ENCODE assay signal across 10 mouse cellular contexts in the genomic region with DNA sequence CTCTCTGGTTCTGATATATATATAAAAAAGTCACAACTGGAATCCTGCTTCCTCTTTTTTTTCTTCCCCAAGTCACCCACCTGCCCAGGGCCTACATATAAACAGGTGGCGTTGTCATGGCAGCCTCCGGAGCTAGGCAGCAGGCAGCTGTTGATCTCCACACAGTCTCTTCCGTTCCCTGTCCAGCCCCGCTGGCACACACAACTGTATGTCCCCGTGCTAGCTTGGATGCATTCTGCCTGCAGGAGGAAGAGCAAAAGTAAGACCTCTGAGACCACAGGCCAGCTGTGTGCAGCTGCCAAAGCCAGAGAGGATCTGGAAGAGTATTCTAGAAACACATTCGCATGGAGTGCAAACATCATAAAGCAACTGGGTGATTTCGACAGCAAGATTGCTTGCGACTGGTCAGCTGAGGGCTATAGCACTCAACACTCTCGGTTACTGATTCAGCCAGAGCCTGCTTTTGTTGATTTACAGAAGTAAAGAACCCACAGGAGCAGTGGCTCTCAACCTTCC.
A peak's percentile ranks its signal among the peaks of the same experiment; 100 is the strongest.
DNase-seq lines count a peak whose midpoint lies in the region; ATAC-seq lines count a peak whose summit lies in the region.
"Had no signal": no experiment of that assay in that cellular context is flagged by ENCODE, and none has a peak within 500 bp of the region (broad histone marks: within the 10 kb centered on the region; RNA-seq: fewer than 3 reads in every experiment).

No protein-coding gene starts in this region.

- no peak overlapping the region for H3K4me2 ChIP-seq in kidney, embryonic 16.5 days (replicated peaks; ENCODE audit: low read depth, low read length)
- H3K4me2 ChIP-seq in forebrain, embryonic 15.5 days (replicated peaks): no peak overlapping the region
- no peak overlapping the region for H3K4me2 ChIP-seq in midbrain, embryonic 14.5 days (ENCODE audit: low read length)
- H3K4me2 ChIP-seq: midbrain, embryonic 11.5 days had no signal

- H3K36me3 ChIP-seq in kidney, embryonic 16.5 days (ENCODE audit: insufficient read depth, low read length): no peaks in the 10 kb centered on the region
- no peaks in the 10 kb centered on the region for H3K36me3 ChIP-seq in splenic B cell, adult 2 months (ENCODE audit: control insufficient read depth, insufficient read depth, low read length, poor library complexity, severe bottlenecking)
- no peaks in the 10 kb centered on the region for H3K36me3 ChIP-seq in forebrain, embryonic 15.5 days
- no peaks in the 10 kb centered on the region for H3K36me3 ChIP-seq in midbrain, embryonic 14.5 days (ENCODE audit: control insufficient read depth, insufficient read depth, low read length)

- peak; percentile 52 for ATAC-seq in common myeloid progenitor, adult 5-6 weeks (replicated peaks; ENCODE audit: low read depth, poor library complexity, severe bottlenecking)
- ATAC-seq in kidney, embryonic 16.5 days (ENCODE audit: low FRiP score, low TSS enrichment): peak; percentile 27; the same call in 1 of the 2 replicates
- no peak for ATAC-seq in forebrain, embryonic 15.5 days (replicated peaks)
- ATAC-seq in midbrain, embryonic 14.5 days (ENCODE audit: low FRiP score, low TSS enrichment): no peak
- ATAC-seq: forebrain, embryonic 14.5 days had no signal

- H3K9ac ChIP-seq in kidney, embryonic 16.5 days (replicated peaks; ENCODE audit: low read length): no peak overlapping the region
- H3K9ac ChIP-seq in forebrain, embryonic 15.5 days (replicated peaks): no peak overlapping the region
- no peak overlapping the region for H3K9ac ChIP-seq in midbrain, embryonic 14.5 days (replicated peaks; ENCODE audit: low read length)

- no peak overlapping the region for H3K4me3 ChIP-seq in kidney, embryonic 16.5 days (ENCODE audit: low read length)
- no peak overlapping the region for H3K4me3 ChIP-seq in forebrain, embryonic 15.5 days
- no peak overlapping the region for H3K4me3 ChIP-seq in midbrain, embryonic 14.5 days (replicated peaks; ENCODE audit: low read depth, low read length)

- no peaks in the 10 kb centered on the region for H3K9me3 ChIP-seq in kidney, embryonic 16.5 days (ENCODE audit: low read length)
- no peaks in the 10 kb centered on the region for H3K9me3 ChIP-seq in forebrain, embryonic 15.5 days
- no peaks in the 10 kb centered on the region for H3K9me3 ChIP-seq in midbrain, embryonic 14.5 days (ENCODE audit: control insufficient read depth, low read length)

- 63% methylated on average over 9 of the region's 9 CpGs for WGBS in kidney, embryonic 16.5 days
- WGBS in forebrain, embryonic 15.5 days: 85% methylated on average over 9 of the region's 9 CpGs
- 79% methylated on average over 9 of the region's 9 CpGs for WGBS in midbrain, embryonic 14.5 days

- peak; percentile 3 for DNase-seq in kidney, adult 18-20 months
- DNase-seq in kidney, adult 11 months: no peak
- DNase-seq in splenic B cell, adult 2 months (ENCODE audit: low read depth, low spot score): peak; percentile 8
- DNase-seq in c-Kit-positive CD71-positive TER-119-positive erythroid progenitor cells, embryonic 14.5 days (ENCODE audit: low spot score): no peak
- DNase-seq in midbrain, embryonic 14.5 days: no peak

- H3K4me1 ChIP-seq in kidney, embryonic 16.5 days (ENCODE audit: insufficient read depth, low read length): no peaks in the 10 kb centered on the region
- peaks cover 8% of the 10 kb centered on the region; the same call in 1 of the 2 replicates for H3K4me1 ChIP-seq in forebrain, embryonic 15.5 days
- peaks cover 5% of the 10 kb centered on the region for H3K4me1 ChIP-seq in midbrain, embryonic 14.5 days (ENCODE audit: control insufficient read depth, insufficient read depth, low read length)

- H3K27ac ChIP-seq in kidney, embryonic 16.5 days (ENCODE audit: low read length): no peak overlapping the region
- H3K27ac ChIP-seq in forebrain, embryonic 15.5 days (replicated peaks): no peak overlapping the region
- H3K27ac ChIP-seq in midbrain, embryonic 14.5 days (replicated peaks; ENCODE audit: low read depth, low read length): no peak overlapping the region

- H3K27me3 ChIP-seq in kidney, embryonic 16.5 days (ENCODE audit: insufficient read depth, low read length): no peaks in the 10 kb centered on the region
- H3K27me3 ChIP-seq in splenic B cell, adult 2 months (ENCODE audit: control insufficient read depth, insufficient read depth, low read length, poor library complexity, severe bottlenecking): no peaks in the 10 kb centered on the region
- H3K27me3 ChIP-seq in forebrain, embryonic 15.5 days: no peaks in the 10 kb centered on the region
- no peaks in the 10 kb centered on the region for H3K27me3 ChIP-seq in midbrain, embryonic 14.5 days (ENCODE audit: control insufficient read depth, insufficient read depth, low read length)

Comparison
In these comparisons a context has a peak if more than half of its experiments do, and no peak if none do; other contexts are left out.
1. DNase-seq: peak in kidney, adult 18-20 months (single experiment) and splenic B cell, adult 2 months (single experiment); none in kidney, adult 11 months (single experiment), c-Kit-positive CD71-positive TER-119-positive erythroid progenitor cells, embryonic 14.5 days (single experiment) and midbrain, embryonic 14.5 days (single experiment).
2. ATAC-seq: peak in common myeloid progenitor, adult 5-6 weeks (single experiment) and kidney, embryonic 16.5 days (single experiment); none in forebrain, embryonic 15.5 days (single experiment) and midbrain, embryonic 14.5 days (single experiment).